Mouse (Mus musculus) embryonic fibroblast, embryonic 13.5 days (primary cell): ENCODE measurements at regions not wholly inside any gene's neighbourhood (a gene's known extent, or its start where the extent isn't known, plus 50 kb on each side); places are given as distances from the start of the nearest gene placed in this dataset.

ENCODE experiments used
- H3K27ac ChIP-seq: 2 replicates; pipeline ENCODE4 v1.5.1; 2012; ENCODE audit warnings: low read length, control low read depth, inconsistent platforms; ENCODE audit not compliant: insufficient read depth
- H3K4me1 ChIP-seq: 2 replicates; pipeline ENCODE4 v1.6.1; 2011; ENCODE audit warnings: low read length; ENCODE audit not compliant: control insufficient read depth, insufficient read depth
- H3K4me3 ChIP-seq: 2 replicates; pipeline ENCODE4 v1.5.1; 2011; ENCODE audit warnings: mild to moderate bottlenecking, control low read depth, low read length; ENCODE audit not compliant: insufficient read depth
- CTCF ChIP-seq: IDR thresholded peaks from 2 replicates; pipeline ENCODE4 v1.5.1; 2011; ENCODE audit warnings: mild to moderate bottlenecking, control low read depth, low read length, moderate library complexity, borderline replicate concordance; ENCODE audit not compliant: insufficient read depth
- POLR2A ChIP-seq: IDR thresholded peaks from 2 replicates; pipeline ENCODE4 v1.6.1; 2011; ENCODE audit warnings: low read depth, mild to moderate bottlenecking, control low read depth, low read length, moderate library complexity

- TF ChIP-seq CTCF (no peak), POLR2A (no peak)
- no peaks in the 10 kb centered on the region for H3K4me1 ChIP-seq
- H3K4me3 ChIP-seq = no peak overlapping the region
- H3K27ac ChIP-seq = no peak overlapping the region
These were observed 450.5 kb downstream of the Bnc2 start for GRCm38 (mm10) chr4:84224556-84224955.
